ENCODE assay signal across 25 mouse cellular contexts in genomic region chr4:82120796-82121195, GRCm38 (mm10).
DNase-seq lines count a peak whose midpoint lies in the region; ATAC-seq and TF ChIP-seq lines count a peak whose summit lies in the region.
"Had no signal": no experiment of that assay in that cellular context is flagged by ENCODE, and none has a peak within 500 bp of the region (broad histone marks: within the 10 kb centered on the region; RNA-seq: fewer than 3 reads in every experiment).

No protein-coding gene starts in this region.

- no peaks in the 10 kb centered on the region for H3K9me3 ChIP-seq in lung, postnatal 0 days (ENCODE audit: low read length)
- H3K9me3 ChIP-seq: embryonic facial prominence, embryonic 12.5 days; embryonic facial prominence, embryonic 15.5 days; forebrain, embryonic 12.5 days; forebrain, embryonic 15.5 days; heart, embryonic 10.5 days; hindbrain, embryonic 12.5 days; hindbrain, embryonic 15.5 days had no signal

- H3K4me2 ChIP-seq in lung, postnatal 0 days (replicated peaks; ENCODE audit: low read depth, low read length), result no peak overlapping the region
- H3K4me2 ChIP-seq: embryonic facial prominence, embryonic 12.5 days; embryonic facial prominence, embryonic 15.5 days; forebrain, embryonic 12.5 days; forebrain, embryonic 15.5 days; hindbrain, embryonic 12.5 days; hindbrain, embryonic 15.5 days had no signal

- no peak overlapping the region for H3K9ac ChIP-seq in lung, postnatal 0 days (replicated peaks; ENCODE audit: low read depth)
- H3K9ac ChIP-seq: embryonic facial prominence, embryonic 12.5 days; embryonic facial prominence, embryonic 15.5 days; forebrain, embryonic 12.5 days; forebrain, embryonic 15.5 days; hindbrain, embryonic 12.5 days; hindbrain, embryonic 15.5 days had no signal

- no peaks in the 10 kb centered on the region for H3K27me3 ChIP-seq in lung, postnatal 0 days (replicated peaks; ENCODE audit: insufficient read depth, low read length)
- H3K27me3 ChIP-seq: embryonic facial prominence, embryonic 12.5 days; embryonic facial prominence, embryonic 15.5 days; forebrain, embryonic 12.5 days; forebrain, embryonic 15.5 days; hindbrain, embryonic 12.5 days; hindbrain, embryonic 15.5 days had no signal

- WGBS in lung, postnatal 0 days, result 82% methylated on average over 4 of the region's 4 CpGs

- H3K4me3 ChIP-seq in lung, postnatal 0 days (ENCODE audit: low read depth, low read length), result no peak overlapping the region
- H3K4me3 ChIP-seq: embryonic facial prominence, embryonic 12.5 days; embryonic facial prominence, embryonic 15.5 days; forebrain, embryonic 12.5 days; forebrain, embryonic 15.5 days; heart, embryonic 10.5 days; hindbrain, embryonic 12.5 days; hindbrain, embryonic 15.5 days had no signal

- no peak for ATAC-seq in lung, postnatal 0 days
- ATAC-seq: activated CD4-positive, CD25-positive, alpha-beta regulatory T cell, adult 4 months; CD4-positive, CD25-positive, alpha-beta regulatory T cell, adult 4 months; forebrain, embryonic 15.5 days; intestine, postnatal 0 days had no signal

- no peak for TF ChIP-seq EP300 in lung, postnatal 0 days (IDR thresholded peaks at IDR 0.05)

- TF ChIP-seq POLR2A in brain, embryonic 14.5 days (IDR thresholded peaks at IDR 0.05; ENCODE audit: borderline replicate concordance, extremely low read depth, insufficient read depth, insufficient read length, poor library complexity, severe bottlenecking), result no peak

- intact Hi-C loops in heart, postnatal 25 days (cut with DNase I), result no loop called here
- intact Hi-C loops in left cerebral cortex, postnatal 25 days (cut with DNase I), result no loop called here

- peak; percentile 34 to 35 for DNase-seq in heart, adult 18-20 months
- no peak for DNase-seq in heart, postnatal 25 days (ENCODE audit: low spot score)
- DNase-seq in lung, postnatal 0 days (ENCODE audit: low spot score), result peak; percentile 16
- no peak for DNase-seq in lung, postnatal 4 days
- peak; percentile 7 for DNase-seq in Muller cell, postnatal 12 days (ENCODE audit: inconsistent ontology term)
- DNase-seq in brain, embryonic 14.5 days (ENCODE audit: low read depth), result peak; percentile 19
- no peak for DNase-seq in layer of hippocampus, adult 11-12 months (ENCODE audit: low spot score)
- DNase-seq in left cerebral cortex, postnatal 25 days (ENCODE audit: low spot score in 2 of 2), result no peak
- DNase-seq: adrenal gland, adult 8-10 months; adrenal gland, postnatal 25 days; cerebellum, adult 18-20 months; cerebellum, adult 9-10 months; cerebellum, postnatal 14 days; gastrocnemius, postnatal 10 days; heart, postnatal 14 days had no signal

- H3K27ac ChIP-seq in lung, postnatal 0 days (ENCODE audit: low read length), result no peak overlapping the region
- H3K27ac ChIP-seq: embryonic facial prominence, embryonic 12.5 days; embryonic facial prominence, embryonic 15.5 days; forebrain, embryonic 12.5 days; forebrain, embryonic 15.5 days; heart, embryonic 10.5 days; hindbrain, embryonic 12.5 days; hindbrain, embryonic 15.5 days had no signal

- TF ChIP-seq CTCF in lung, postnatal 0 days (IDR thresholded peaks at IDR 0.05), result no peak
- TF ChIP-seq CTCF in brain, embryonic 14.5 days (IDR thresholded peaks at IDR 0.05; ENCODE audit: borderline replicate concordance, extremely low read depth, insufficient read depth, insufficient read length), result no peak

- no peaks in the 10 kb centered on the region for H3K4me1 ChIP-seq in lung, postnatal 0 days (ENCODE audit: insufficient read depth, low read depth, low read length)
- H3K4me1 ChIP-seq: embryonic facial prominence, embryonic 15.5 days; forebrain, embryonic 12.5 days; forebrain, embryonic 15.5 days; heart, embryonic 10.5 days; hindbrain, embryonic 12.5 days; hindbrain, embryonic 15.5 days had no signal

- no peaks in the 10 kb centered on the region for H3K36me3 ChIP-seq in lung, postnatal 0 days (ENCODE audit: insufficient read depth, low read length)
- H3K36me3 ChIP-seq: embryonic facial prominence, embryonic 12.5 days; embryonic facial prominence, embryonic 15.5 days; forebrain, embryonic 12.5 days; forebrain, embryonic 15.5 days; heart, embryonic 10.5 days; hindbrain, embryonic 12.5 days; hindbrain, embryonic 15.5 days had no signal

Comparison
In these comparisons a context has a peak if more than half of its experiments do, and no peak if none do; other contexts are left out.
1. DNase-seq: peak in heart, adult 18-20 months (2 of 2), lung, postnatal 0 days (single experiment), Muller cell, postnatal 12 days (single experiment) and brain, embryonic 14.5 days (single experiment); none in heart, postnatal 25 days (single experiment), lung, postnatal 4 days (0 of 2), layer of hippocampus, adult 11-12 months (single experiment) and left cerebral cortex, postnatal 25 days (0 of 2).